Mouse (Mus musculus) midbrain, embryonic 15.5 days (tissue): ENCODE results near the gene Bod1l. TPM values are rescaled to one million over a fixed set of nuclear protein-coding genes. Genes with fewer than 3 reads are reported as not detected.

Experiments
- ATAC-seq: fragments of 200-750 bp; cut with Nextera tagmentation; replicated peaks from 2 replicates; pipeline ENCODE4 v1.8.0; 2017; ENCODE audit warnings: moderate TSS enrichment
- H3K27ac ChIP-seq: fragments of 300-500 bp; sonication (generic); 2 replicates; pipeline ENCODE4 v1.5.1; 2015; ENCODE audit warnings: mild to moderate bottlenecking, inconsistent platforms
- H3K27me3 ChIP-seq: fragments of 300-500 bp; sonication (generic); replicated peaks from 2 replicates; pipeline ENCODE4 v1.6.1; 2015; ENCODE audit warnings: inconsistent platforms
- H3K36me3 ChIP-seq: fragments of 300-500 bp; sonication (generic); replicated peaks from 2 replicates; pipeline ENCODE4 v1.6.1; 2015; ENCODE audit warnings: inconsistent platforms
- H3K4me1 ChIP-seq: fragments of 300-500 bp; sonication (generic); 2 replicates; pipeline ENCODE4 v1.6.1; 2015; ENCODE audit warnings: inconsistent platforms
- H3K4me2 ChIP-seq: fragments of 300-500 bp; sonication (generic); 2 replicates; pipeline ENCODE4 v1.6.1; 2015; ENCODE audit warnings: inconsistent platforms, mild to moderate bottlenecking, moderate library complexity
- H3K4me3 ChIP-seq: fragments of 300-500 bp; sonication (generic); 2 replicates; pipeline ENCODE4 v1.5.1; 2015; ENCODE audit warnings: mild to moderate bottlenecking, inconsistent platforms
- H3K9ac ChIP-seq: fragments of 300-500 bp; sonication (generic); 2 replicates; pipeline ENCODE4 v1.6.1; 2015; ENCODE audit warnings: mild to moderate bottlenecking, inconsistent platforms
- H3K9me3 ChIP-seq: fragments of 300-500 bp; sonication (generic); 2 replicates; pipeline ENCODE4 v1.6.1; 2016; ENCODE audit warnings: inconsistent platforms
- WGBS: fragments of 180-500 bp; shearing (Covaris S2); methylation state at CpG from one replicate; pipeline ENCODE4 v1.1.7; 2015; ENCODE audit warnings: mixed read lengths; 5-methylcytosine and 5-hydroxymethylcytosine counted together
- microRNA-seq: library from miRNA; unstranded; fragments of <30 nt; microRNA quantifications from one replicate; pipeline ENCODE4, GENCODE M21; 2016
- polyA plus RNA-seq: library from polyadenylated mRNA; unstranded; fragments of >200 nt; fragmentation: Nextera tagmentation; extraction: Ambion mirVana; gene quantifications from 2 replicates; pipeline ENCODE4 v1.2.1, GENCODE M21; 2015

The Bod1l gene
- polyA plus RNA-seq, 1 experiment from 2014 or later, result 29.6 TPM

DNA sequence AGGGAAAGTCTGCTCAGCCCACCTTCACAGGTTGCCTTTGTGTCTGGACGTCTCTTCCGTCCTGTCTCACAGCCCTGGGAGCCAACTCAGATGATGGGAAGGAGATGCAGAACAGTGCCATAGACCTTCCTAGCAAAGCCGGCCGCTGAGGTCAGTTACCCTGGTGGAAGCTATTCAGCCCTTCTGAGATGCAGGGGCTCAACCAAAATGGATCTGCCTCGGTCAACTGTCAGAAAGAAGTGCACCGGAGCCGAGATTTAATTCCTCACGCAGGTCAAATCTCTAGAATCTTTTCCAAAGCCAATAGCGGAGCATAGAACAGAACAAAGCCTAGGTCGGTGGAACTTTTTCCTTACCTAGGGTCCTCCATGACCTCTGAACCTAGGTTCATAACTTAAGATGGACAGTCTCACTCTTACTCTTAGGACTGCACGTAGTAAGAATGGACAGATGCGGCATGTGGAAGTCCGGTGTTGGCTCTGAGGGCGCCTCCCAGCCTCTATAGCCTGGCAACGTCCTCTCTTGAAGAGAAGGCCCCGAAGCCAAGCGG is 89.8 kb downstream of the Bod1l start:
- no peak for ATAC-seq
- H3K4me1 ChIP-seq, result peaks cover 6% of the 10 kb centered on the region; the same call in 1 of the 2 replicates
- WGBS, result under 1% methylated on average over 17 of the region's 17 CpGs
- no peak overlapping the region for H3K4me2 ChIP-seq
- no peak overlapping the region for H3K27ac ChIP-seq
- H3K36me3 ChIP-seq, result no peaks in the 10 kb centered on the region
- no peak overlapping the region for H3K9ac ChIP-seq
- H3K27me3 ChIP-seq, result peaks cover 97% of the 10 kb centered on the region
- 0 out of 2 replicates have a peak overlapping the region, but pooled peaks have one; percentile 5 for H3K4me3 ChIP-seq
- no peaks in the 10 kb centered on the region for H3K9me3 ChIP-seq

DNA sequence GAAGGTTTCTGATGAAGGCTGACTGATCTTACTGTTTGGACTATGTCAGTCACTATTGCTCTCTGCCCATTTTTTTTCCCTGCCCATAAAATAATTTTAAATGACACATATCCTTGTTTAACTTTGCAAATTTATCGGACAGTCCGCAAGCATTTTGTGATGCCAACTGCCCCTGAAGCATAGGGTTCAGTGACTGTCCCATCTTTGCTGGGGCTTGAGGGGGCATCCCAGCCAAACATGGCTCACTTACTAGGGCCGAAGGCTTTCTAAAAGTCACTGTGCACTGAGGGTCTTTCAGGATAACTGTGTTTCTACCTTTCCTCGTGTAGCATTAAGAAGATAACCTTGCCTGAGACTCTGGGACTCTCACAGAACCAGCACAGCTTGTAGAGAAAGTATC is 91.4 kb downstream of the Bod1l start:
- H3K9ac ChIP-seq, result no peak overlapping the region
- H3K4me2 ChIP-seq, result no peak overlapping the region
- H3K27ac ChIP-seq, result no peak overlapping the region
- ATAC-seq, result no peak
- H3K4me1 ChIP-seq, result peaks cover 6% of the 10 kb centered on the region; the same call in 1 of the 2 replicates
- peaks cover 98% of the 10 kb centered on the region for H3K27me3 ChIP-seq
- no peak overlapping the region for H3K4me3 ChIP-seq
- no peaks in the 10 kb centered on the region for H3K36me3 ChIP-seq
- H3K9me3 ChIP-seq, result no peaks in the 10 kb centered on the region
- WGBS, result 22% methylated on average over 4 of the region's 4 CpGs

DNA sequence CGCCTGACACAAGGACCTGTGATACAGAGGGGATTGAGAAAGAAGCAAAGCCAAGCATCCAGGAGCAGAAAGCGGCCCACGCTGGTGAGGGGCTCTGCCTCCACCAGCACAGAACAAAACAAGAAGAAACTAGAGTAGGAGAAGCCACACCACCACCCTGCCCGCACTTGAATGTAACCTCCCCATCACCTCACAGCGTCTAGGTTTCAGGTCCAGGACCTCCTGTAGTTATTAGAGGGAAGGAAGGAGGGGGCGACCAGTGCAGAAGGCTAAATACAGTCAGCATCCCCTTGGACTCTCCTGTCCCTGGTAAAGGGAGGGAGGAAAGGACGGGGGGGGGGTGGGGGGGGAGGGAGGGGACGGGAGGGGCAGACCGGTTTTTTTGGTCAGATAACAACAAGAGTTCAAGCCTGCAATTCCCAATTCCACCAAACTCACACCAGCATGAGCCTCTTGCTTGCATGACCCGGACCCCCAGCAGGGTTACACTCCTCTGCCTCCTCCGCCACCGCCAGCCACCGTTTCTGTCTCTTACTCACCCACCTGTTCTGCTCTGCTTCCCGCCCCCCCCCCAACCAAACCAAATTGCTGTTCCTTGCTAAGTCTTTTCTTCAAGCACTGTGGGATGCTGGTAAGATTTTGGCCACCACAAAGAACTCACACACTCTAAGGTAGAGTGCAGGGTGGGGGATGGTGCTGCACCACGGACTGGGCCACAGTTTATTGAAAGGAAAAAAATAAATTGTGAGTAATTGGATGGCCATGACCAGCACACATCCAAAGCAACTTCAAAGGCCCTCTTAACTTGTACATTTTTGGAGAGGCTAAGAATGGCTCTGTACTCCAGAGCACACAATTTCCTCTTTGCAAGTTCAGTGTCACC is 99.0 kb downstream of the Bod1l start:
- Histone ChIP-seq H3K4me3 (no peak overlapping the region), H3K36me3 (no peaks in the 10 kb centered on the region), H3K4me1 (no peaks in the 10 kb centered on the region), H3K4me2 (no peak overlapping the region), H3K27ac (no peak overlapping the region), H3K9ac (no peak overlapping the region), H3K27me3 (peaks cover 56% of the 10 kb centered on the region), H3K9me3 (no peaks in the 10 kb centered on the region)
- WGBS, result 1% methylated on average over 14 of the region's 15 CpGs
- no peak for ATAC-seq

DNA sequence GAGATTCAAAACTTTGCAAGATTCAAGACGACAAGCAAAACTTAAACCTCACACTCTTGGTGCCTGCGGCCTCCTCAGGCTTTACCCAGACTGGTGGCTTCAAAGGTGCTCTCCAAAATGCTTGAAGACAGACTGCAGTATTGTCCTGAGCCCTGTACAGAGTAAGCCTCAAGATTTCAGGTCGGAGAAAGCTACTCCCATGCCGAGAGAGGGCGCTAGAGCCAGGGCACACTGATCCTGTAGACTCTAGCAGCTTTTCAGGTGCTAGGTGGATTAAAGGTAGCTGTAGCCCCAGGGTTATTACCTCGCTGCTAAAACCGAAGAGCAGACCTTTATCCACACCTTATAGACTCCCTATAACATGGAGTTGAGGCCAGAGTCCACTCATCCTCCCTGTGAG is 99.9 kb downstream of the Bod1l start:
- no peaks in the 10 kb centered on the region for H3K9me3 ChIP-seq
- no peak overlapping the region for H3K27ac ChIP-seq
- ATAC-seq, result no peak
- H3K9ac ChIP-seq, result no peak overlapping the region
- no peak overlapping the region for H3K4me3 ChIP-seq
- no peaks in the 10 kb centered on the region for H3K4me1 ChIP-seq
- H3K36me3 ChIP-seq, result no peaks in the 10 kb centered on the region
- H3K4me2 ChIP-seq, result no peak overlapping the region
- peaks cover 47% of the 10 kb centered on the region for H3K27me3 ChIP-seq
- WGBS, result 8% methylated on average over 7 of the region's 7 CpGs

DNA sequence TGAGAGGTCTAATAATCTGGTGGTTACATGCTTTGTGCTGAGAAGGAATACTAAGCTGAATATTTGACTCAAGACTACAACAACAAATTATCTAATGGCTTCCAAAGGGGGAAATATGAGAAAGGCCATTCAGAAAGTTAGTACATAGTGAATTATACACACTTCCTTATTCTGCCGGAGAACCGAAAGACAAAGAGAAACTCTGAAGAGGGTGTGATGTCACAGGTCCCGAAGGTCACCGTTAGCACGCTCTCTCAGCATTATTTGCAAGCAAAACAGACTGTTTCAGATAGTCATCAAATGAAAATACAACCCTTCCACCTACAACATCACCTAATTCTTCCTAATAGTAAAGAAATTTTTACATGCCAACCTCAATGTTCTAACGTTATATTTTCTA is 105.3 kb downstream of the Bod1l start:
- Histone ChIP-seq H3K4me2 (no peak overlapping the region), H3K9me3 (no peaks in the 10 kb centered on the region), H3K4me1 (no peaks in the 10 kb centered on the region), H3K27ac (no peak overlapping the region), H3K9ac (no peak overlapping the region), H3K36me3 (no peaks in the 10 kb centered on the region), H3K27me3 (no peaks in the 10 kb centered on the region), H3K4me3 (no peak overlapping the region)
- no peak for ATAC-seq
- WGBS, result 71% methylated on average over 6 of the region's 6 CpGs

Small RNAs within 50 kb of the gene (microRNA-seq; reads per million reads assigned to microRNA genes)
- gene Mir6414, result not detected

Other genes starting within 250 kb of the Bod1l start
- 64.4 and 66.4 TPM in 2 replicates for gene Rab28, start 136.2 kb downstream of the Bod1l start, polyA plus RNA-seq
- not detected in 2 replicates for gene Nkx3-2, start 79.8 kb downstream of the Bod1l start, polyA plus RNA-seq
- gene Gm16223, start 223.6 kb upstream of the Bod1l start, polyA plus RNA-seq, result not detected in 2 replicates